Mouse (Mus musculus) bone marrow, adult 2 months (tissue): Measurements from ENCODE around the gene Trim29. TPM values are rescaled to one million over a fixed set of nuclear protein-coding genes. Genes with fewer than 3 reads are reported as not detected.

Experiments used
- H3K27ac ChIP-seq: fragments of 200-500 bp; 2 replicates; pipeline ENCODE4 v1.5.1; 2012; ENCODE audit warnings: low read depth, mild to moderate bottlenecking, control low read depth, inconsistent platforms, low read length; ENCODE audit not compliant: control insufficient read depth, poor library complexity, insufficient read depth
- H3K4me1 ChIP-seq: fragments of 200-500 bp; 2 replicates; pipeline ENCODE4 v1.6.1; 2011; ENCODE audit warnings: low read length; ENCODE audit not compliant: control insufficient read depth, insufficient read depth
- H3K4me3 ChIP-seq: fragments of 200-500 bp; replicated peaks from 2 replicates; pipeline ENCODE3; 2011; ENCODE audit warnings: mild to moderate bottlenecking, low read depth, low read length, control low read depth; ENCODE audit not compliant: control insufficient read depth
- CTCF ChIP-seq: fragments of 200-500 bp; IDR thresholded peaks from 2 replicates; pipeline ENCODE4 v1.5.1; 2011; ENCODE audit warnings: low read length, control low read depth; ENCODE audit not compliant: control insufficient read depth, insufficient read depth
- POLR2A ChIP-seq: fragments of 200-500 bp; IDR thresholded peaks from 2 replicates; pipeline ENCODE4 v1.6.1; 2011; ENCODE audit warnings: low read depth, mild to moderate bottlenecking, control low read depth, low read length, borderline replicate concordance; ENCODE audit not compliant: control insufficient read depth
- WGBS: fragments of 180-500 bp; shearing (Covaris S2); methylation state at CpG from one replicate; pipeline ENCODE4 v1.1.7; 2018; 5-methylcytosine and 5-hydroxymethylcytosine counted together
- polyA plus RNA-seq: library from polyadenylated mRNA; stranded (reverse); fragments of >200 nt; gene quantifications from 2 replicates; pipeline ENCODE4 v1.2.4, GENCODE M21; 2011; ENCODE audit warnings: low replicate concordance; ENCODE audit not compliant: missing spikeins, insufficient read depth, insufficient read length

Trim29 gene
- polyA plus RNA-seq, 1 experiment = not detected

DNA sequence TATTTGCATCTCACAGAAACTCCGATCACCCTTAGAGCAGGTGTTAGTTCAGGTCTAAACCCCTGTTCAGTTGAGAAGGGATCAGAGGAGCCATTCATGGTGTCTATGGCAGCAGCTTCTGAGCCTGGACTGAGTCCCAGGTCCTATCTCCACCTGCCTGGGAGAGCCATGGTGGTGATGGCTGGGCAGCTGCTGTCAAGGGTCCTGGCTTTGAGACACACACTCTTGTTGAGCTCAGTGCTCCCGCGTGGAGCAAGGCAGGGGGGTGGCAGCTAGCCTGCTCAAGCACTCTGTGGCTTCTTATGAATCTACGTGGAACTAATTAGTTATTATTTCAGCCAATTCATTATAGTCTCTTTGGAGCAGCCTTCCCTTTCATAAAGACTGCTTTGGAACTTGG lies 73.2 kb downstream of the Trim29 start:
- TF ChIP-seq CTCF (no peak), POLR2A (no peak)
- H3K27ac ChIP-seq = no peak overlapping the region
- WGBS = 77% methylated on average over 4 of the region's 4 CpGs
- no peak overlapping the region for H3K4me3 ChIP-seq
- no peaks in the 10 kb centered on the region for H3K4me1 ChIP-seq

GRCm38 (mm10) chr9:43384400-43384799 lies 73.8 kb downstream of the Trim29 start:
- TF ChIP-seq CTCF (no peak), POLR2A (no peak)
- WGBS = 52% methylated on average over 3 of the region's 3 CpGs
- no peaks in the 10 kb centered on the region for H3K4me1 ChIP-seq
- no peak overlapping the region for H3K27ac ChIP-seq
- no peak overlapping the region for H3K4me3 ChIP-seq

Other genes starting within 250 kb of the Trim29 start
- 21.1 and 29.7 TPM in 2 replicates for gene Arhgef12, start 203.6 kb upstream of the Trim29 start, polyA plus RNA-seq
- 2.1 TPM in 1 of 2 replicates, not detected in the other for gene Tmem136, start 194.3 kb upstream of the Trim29 start, polyA plus RNA-seq
- 0.77 TPM in 1 of 2 replicates, not detected in the other for gene Pou2f3, start 100.5 kb upstream of the Trim29 start, polyA plus RNA-seq
- 15.8 and 17.9 TPM in 2 replicates for gene Oaf, start 70.9 kb upstream of the Trim29 start, polyA plus RNA-seq